Mouse (Mus musculus) G1E (cell line): ENCODE measurements at regions not wholly inside any gene's neighbourhood (a gene's known extent, or its start where the extent isn't known, plus 50 kb on each side); places are given as distances from the start of the nearest gene placed in this dataset.

Experiments used
- ATAC-seq: 2 replicates; pipeline ENCODE4 v1.8.0; 2016; ENCODE audit warnings: mild to moderate bottlenecking; ENCODE audit not compliant: insufficient number of reproducible peaks, poor library complexity, low FRiP score, severe bottlenecking; ENCODE audit errors: extremely low read depth
- DNase-seq: peaks from one replicate; pipeline ENCODE4 v3.0.0; 2012; ENCODE audit warnings: low spot score
- H3K27me3 ChIP-seq: 2 replicates; pipeline ENCODE4 v1.6.1; 2012; ENCODE audit warnings: mild to moderate bottlenecking, low read length, inconsistent platforms; ENCODE audit not compliant: insufficient read depth
- H3K36me3 ChIP-seq: replicated peaks from 2 replicates; pipeline ENCODE3; 2012; ENCODE audit warnings: mild to moderate bottlenecking, inconsistent platforms
- H3K4me1 ChIP-seq: 2 replicates; pipeline ENCODE4 v1.6.1; 2012; ENCODE audit warnings: low read depth, low read length, inconsistent platforms, mixed read lengths; ENCODE audit not compliant: insufficient read depth
- H3K4me3 ChIP-seq: 2 replicates; pipeline ENCODE4 v1.5.1; 2012; ENCODE audit warnings: low read depth, mild to moderate bottlenecking, inconsistent platforms, low read length, moderate library complexity, mixed read lengths
- H3K9me3 ChIP-seq: replicated peaks from 2 replicates; pipeline ENCODE4 v1.6.1; 2012; ENCODE audit warnings: inconsistent platforms
- CTCF ChIP-seq: IDR thresholded peaks from 2 replicates; pipeline ENCODE4 v1.5.1; 2012; ENCODE audit warnings: low read depth, low read length, inconsistent platforms, mixed read lengths
- GATA1 ChIP-seq: IDR thresholded peaks from 2 replicates; pipeline ENCODE4 v1.6.1; 2012; ENCODE audit warnings: borderline replicate concordance, low read length, inconsistent platforms, mixed read lengths
- GATA2 ChIP-seq: IDR thresholded peaks from 2 replicates; pipeline ENCODE4 v1.6.1; 2012; ENCODE audit warnings: low read depth, low read length, inconsistent platforms, borderline replicate concordance
- POLR2AphosphoS5 ChIP-seq: IDR thresholded peaks from 2 replicates; pipeline ENCODE4 v1.6.1; 2012; ENCODE audit warnings: low read depth, low read length, inconsistent platforms; ENCODE audit not compliant: insufficient replicate concordance
- TAL1 ChIP-seq: conservative IDR thresholded peaks from 2 replicates; pipeline ENCODE4 v1.6.1; 2012; ENCODE audit warnings: low read depth, low read length, inconsistent platforms, mixed read lengths

DNA sequence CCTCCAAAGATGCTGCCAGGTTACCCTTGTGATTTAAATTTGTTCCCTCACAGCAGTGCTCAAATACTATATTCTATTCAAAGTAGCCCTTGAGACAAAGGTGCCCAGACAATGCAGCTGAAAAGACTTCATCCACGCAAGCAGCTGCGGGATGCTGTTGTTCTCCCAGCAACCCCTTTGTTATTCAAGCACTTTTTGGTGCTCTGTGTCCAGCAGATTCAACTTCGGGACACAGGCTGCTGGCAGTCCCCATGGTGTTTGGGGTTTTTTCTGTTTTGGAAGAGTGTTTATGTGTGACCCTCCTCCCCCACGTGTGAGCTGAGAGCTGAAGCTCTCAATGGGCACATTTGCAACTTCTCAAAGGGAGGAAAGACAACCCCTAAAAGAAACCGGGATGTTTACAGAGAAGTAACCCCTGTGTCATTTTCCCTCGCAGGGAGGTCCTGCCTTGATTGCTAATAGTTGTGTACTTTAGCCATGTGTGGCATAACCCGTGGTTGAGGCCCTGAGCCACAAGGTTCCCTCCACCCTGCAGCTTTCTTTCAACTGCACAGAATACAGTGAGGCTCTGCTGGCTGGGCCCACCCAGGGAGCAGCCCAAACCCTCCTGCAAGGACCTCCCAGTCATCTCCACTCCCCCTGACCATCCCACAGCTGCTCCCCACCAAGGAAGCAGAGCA is 108.9 kb downstream of the Hsd17b3 start:
- DNase-seq = no peak
- TF ChIP-seq GATA1 = no peak
- TF ChIP-seq CTCF = no peak
- no peak for TF ChIP-seq POLR2AphosphoS5
- ATAC-seq = no peak
- Histone ChIP-seq H3K4me1 (no peaks in the 10 kb centered on the region; the same call in 1 of the 2 replicates), H3K27me3 (peaks cover 65% of the 10 kb centered on the region), H3K36me3 (no peaks in the 10 kb centered on the region), H3K9me3 (no peaks in the 10 kb centered on the region), H3K4me3 (no peak overlapping the region)

- TF ChIP-seq GATA2 = no peak
- TF ChIP-seq POLR2AphosphoS5 = no peak
- TF ChIP-seq TAL1 = no peak
- no peak for TF ChIP-seq CTCF
- no peak for TF ChIP-seq GATA1
- no peak for DNase-seq
- Histone ChIP-seq H3K4me3 (no peak overlapping the region), H3K36me3 (no peaks in the 10 kb centered on the region), H3K4me1 (no peaks in the 10 kb centered on the region), H3K27me3 (peaks cover 63% of the 10 kb centered on the region), H3K9me3 (no peaks in the 10 kb centered on the region)
- ATAC-seq = no peak
These were observed 109.4 kb downstream of the Hsd17b3 start for GRCm38 (mm10) chr13:63979581-63979980.

DNA sequence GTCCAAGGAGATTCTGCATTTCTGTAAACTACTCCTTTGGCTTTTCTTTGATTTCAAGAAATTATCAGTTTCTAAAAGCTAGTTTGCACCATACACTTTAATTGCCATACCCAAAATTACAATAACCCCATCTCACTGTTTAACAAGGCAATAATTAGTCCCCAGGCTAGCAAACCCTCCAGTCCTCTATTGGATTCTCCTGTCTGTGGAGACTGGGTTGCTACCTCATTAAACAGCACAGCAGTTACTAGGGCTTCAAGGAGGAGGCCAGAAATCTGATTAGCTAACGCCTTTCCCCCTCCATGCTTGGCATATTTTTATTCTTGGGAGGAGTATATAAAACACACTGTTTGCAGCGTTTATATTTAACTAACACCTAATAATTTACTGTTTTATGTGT is 119.1 kb downstream of the Hsd17b3 start:
- H3K4me1 ChIP-seq = no peaks in the 10 kb centered on the region
- no peak overlapping the region for H3K4me3 ChIP-seq
- H3K9me3 ChIP-seq = no peaks in the 10 kb centered on the region
- no peaks in the 10 kb centered on the region for H3K36me3 ChIP-seq
- no peak for DNase-seq
- H3K27me3 ChIP-seq = peaks cover 10% of the 10 kb centered on the region
- no peak for TF ChIP-seq GATA1
- TF ChIP-seq POLR2AphosphoS5 = no peak
- TF ChIP-seq GATA2 = no peak
- TF ChIP-seq TAL1 = no peak
- TF ChIP-seq CTCF = no peak
- no peak for ATAC-seq

DNA sequence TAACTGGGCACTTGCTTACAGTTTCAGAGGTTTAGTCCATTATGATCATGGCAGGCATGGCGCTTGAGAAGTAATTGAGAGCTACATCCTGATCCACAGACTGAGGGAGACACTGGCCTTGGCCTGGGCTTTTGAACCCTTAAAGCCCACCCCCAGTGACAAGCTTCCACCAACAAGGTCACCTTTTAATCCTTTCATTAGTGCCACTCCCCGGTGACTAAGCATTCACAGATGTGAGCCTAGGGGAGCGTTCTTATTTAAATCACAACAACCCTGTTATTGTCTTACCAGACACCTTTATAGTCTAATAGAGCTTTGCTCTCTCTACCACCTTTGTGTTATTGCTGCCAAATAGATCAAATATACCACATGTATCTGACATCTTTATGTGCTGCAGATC is 120.4 kb downstream of the Hsd17b3 start:
- H3K27me3 ChIP-seq = peaks cover 8% of the 10 kb centered on the region; the same call in 1 of the 2 replicates
- TF ChIP-seq GATA1 = no peak
- TF ChIP-seq GATA2 = no peak
- TF ChIP-seq POLR2AphosphoS5 = no peak
- TF ChIP-seq CTCF = no peak
- no peak for TF ChIP-seq TAL1
- no peaks in the 10 kb centered on the region for H3K9me3 ChIP-seq
- no peak overlapping the region for H3K4me3 ChIP-seq
- no peaks in the 10 kb centered on the region for H3K4me1 ChIP-seq
- no peak for ATAC-seq
- H3K36me3 ChIP-seq = no peaks in the 10 kb centered on the region
- DNase-seq = no peak

GRCm38 (mm10) chr13:63957098-63957497 is 131.9 kb downstream of the Hsd17b3 start:
- Histone ChIP-seq H3K9me3 (peaks cover 6% of the 10 kb centered on the region), H3K27me3 (peaks cover 14% of the 10 kb centered on the region), H3K36me3 (no peaks in the 10 kb centered on the region), H3K4me3 (no peak overlapping the region), H3K4me1 (no peaks in the 10 kb centered on the region)
- ATAC-seq = no peak
- TF ChIP-seq CTCF = no peak
- TF ChIP-seq GATA2 = no peak
- no peak for TF ChIP-seq POLR2AphosphoS5
- TF ChIP-seq TAL1 = no peak
- no peak for TF ChIP-seq GATA1
- no peak for DNase-seq

- peaks cover 41% of the 10 kb centered on the region for H3K27me3 ChIP-seq
These were observed 134.7 kb downstream of the Hsd17b3 start for GRCm38 (mm10) chr13:63954305-63954704.

More at GRCm38 (mm10) chr13:63954305-63954704, 134.7 kb downstream of the Hsd17b3 start:
- Histone ChIP-seq H3K4me3 (no peak overlapping the region), H3K36me3 (no peaks in the 10 kb centered on the region), H3K9me3 (peaks cover 4% of the 10 kb centered on the region), H3K4me1 (no peaks in the 10 kb centered on the region)
- DNase-seq = no peak
- ATAC-seq = no peak
- no peak for TF ChIP-seq GATA1
- TF ChIP-seq CTCF = no peak
- TF ChIP-seq POLR2AphosphoS5 = no peak
- TF ChIP-seq TAL1 = no peak
- TF ChIP-seq GATA2 = no peak
